Mouse (Mus musculus) forebrain, embryonic 14.5 days (tissue): ENCODE measurements around the gene Arg1. TPM values are rescaled to one million over a fixed set of nuclear protein-coding genes. Genes with fewer than 3 reads are reported as not detected.

Experiments
- ATAC-seq: fragments of 200-750 bp; cut with Nextera tagmentation; 2 replicates; pipeline ENCODE4 v1.8.0; 2017; ENCODE audit warnings: mild to moderate bottlenecking, moderate library complexity
- DNase-seq: peaks from one replicate; pipeline ENCODE4 v3.0.0-alpha.2; 2015; ENCODE audit warnings: low spot score
- H3K27ac ChIP-seq: fragments of 300-500 bp; sonication (generic); 2 replicates; pipeline ENCODE4 v1.5.1; 2014; ENCODE audit warnings: low read depth, mild to moderate bottlenecking, control low read depth, low read length, moderate library complexity
- H3K27me3 ChIP-seq: fragments of 300-500 bp; sonication (generic); replicated peaks from 2 replicates; pipeline ENCODE4 v1.6.1; 2014; ENCODE audit warnings: low read length, control low read depth, mixed read lengths; ENCODE audit not compliant: control insufficient read depth, insufficient read depth
- H3K36me3 ChIP-seq: fragments of 300-500 bp; sonication (generic); 2 replicates; pipeline ENCODE4 v1.6.1; 2014; ENCODE audit warnings: low read length, control low read depth; ENCODE audit not compliant: control insufficient read depth, insufficient read depth
- H3K4me1 ChIP-seq: fragments of 300-500 bp; sonication (generic); 2 replicates; pipeline ENCODE4 v1.6.1; 2014; ENCODE audit warnings: antibody characterized with exemption, low read length, control low read depth; ENCODE audit not compliant: control insufficient read depth, insufficient read depth
- H3K4me2 ChIP-seq: fragments of 300-500 bp; sonication (generic); 2 replicates; pipeline ENCODE4 v1.6.1; 2014; ENCODE audit warnings: mild to moderate bottlenecking, control low read depth, low read length
- H3K4me3 ChIP-seq: fragments of 300-500 bp; sonication (generic); 2 replicates; pipeline ENCODE4 v1.5.1; 2014; ENCODE audit warnings: low read depth, low read length, control low read depth
- H3K9ac ChIP-seq: fragments of 300-500 bp; sonication (generic); 2 replicates; pipeline ENCODE4 v1.6.1; 2014; ENCODE audit warnings: mild to moderate bottlenecking, low read length, control low read depth, moderate library complexity
- H3K9me3 ChIP-seq: fragments of 300-500 bp; sonication (generic); replicated peaks from 2 replicates; pipeline ENCODE4 v1.6.1; 2016; ENCODE audit warnings: low read length, control low read depth, mixed read lengths; ENCODE audit not compliant: control insufficient read depth
- WGBS: fragments of 180-500 bp; shearing (Covaris S2); extraction: QIAGEN DNeasy Blood & Tissue Kit; methylation state at CpG from one replicate; pipeline ENCODE4 v1.1.7; 2014; 5-methylcytosine and 5-hydroxymethylcytosine counted together
- polyA plus RNA-seq: library from polyadenylated mRNA; unstranded; fragments of >200 nt; fragmentation: Nextera tagmentation; extraction: Ambion mirVana; gene quantifications from 2 replicates; pipeline ENCODE4 v1.2.1, GENCODE M21; 2014

Arg1 gene
- polyA plus RNA-seq, 1 experiment from 2014 or later: 1.0 TPM

DNA sequence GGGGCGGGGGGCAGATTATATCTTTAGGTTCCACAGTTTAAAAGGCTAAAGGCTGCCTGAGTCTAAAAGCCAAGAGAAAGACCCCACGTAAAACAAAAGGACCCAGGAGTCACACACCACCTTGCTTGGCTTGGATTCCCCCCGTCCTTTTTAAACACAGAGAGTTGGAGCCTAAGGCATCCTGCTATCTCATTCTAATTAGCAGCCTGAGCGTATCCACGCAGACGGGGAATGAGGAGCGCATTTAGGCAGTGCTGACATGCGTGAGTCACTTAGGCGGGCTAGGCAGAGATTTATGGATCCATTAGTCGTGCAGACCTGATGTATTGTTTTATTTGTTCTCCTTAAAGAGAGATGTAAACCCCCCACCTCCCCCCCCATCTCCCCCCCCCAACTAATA lies 904 bp downstream of the Arg1 start:
- 52% methylated on average over 10 of the region's 10 CpGs for WGBS
- Histone ChIP-seq H3K27me3 (no peaks in the 10 kb centered on the region), H3K9me3 (no peaks in the 10 kb centered on the region)

DNA sequence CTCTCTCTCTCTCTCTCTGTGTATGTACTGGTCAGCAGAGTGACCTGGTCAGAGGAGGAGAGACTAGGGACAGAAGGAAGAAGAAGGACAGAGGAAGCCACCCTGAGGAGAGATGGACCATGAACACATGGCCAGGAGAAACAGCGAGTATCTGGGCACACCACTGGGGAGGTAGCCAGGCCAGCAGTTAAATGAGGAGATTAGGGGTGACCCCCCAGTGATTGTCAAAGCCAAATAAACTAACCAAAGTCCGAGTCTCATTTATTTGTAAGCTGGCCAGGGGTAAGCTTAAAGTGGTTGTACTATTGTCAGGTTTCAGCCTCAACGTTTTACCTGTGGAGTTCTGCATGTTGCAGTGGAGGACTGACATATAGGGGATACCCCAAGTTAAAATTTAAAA lies 3.0 kb downstream of the Arg1 start:
- Histone ChIP-seq H3K9ac (no peak overlapping the region), H3K27me3 (no peaks in the 10 kb centered on the region), H3K4me3 (no peak overlapping the region), H3K36me3 (no peaks in the 10 kb centered on the region), H3K4me1 (no peaks in the 10 kb centered on the region), H3K4me2 (no peak overlapping the region), H3K27ac (no peak overlapping the region), H3K9me3 (no peaks in the 10 kb centered on the region)
- WGBS: 60% methylated on average over 3 of the region's 3 CpGs
- DNase-seq (no peak), ATAC-seq (no peak)

More for the DNA sequence above, 904 bp downstream of the Arg1 start:
- H3K36me3 ChIP-seq: no peaks in the 10 kb centered on the region
- no peak overlapping the region for H3K27ac ChIP-seq
- no peaks in the 10 kb centered on the region for H3K4me1 ChIP-seq
- no peak overlapping the region for H3K4me2 ChIP-seq
- H3K9ac ChIP-seq: no peak overlapping the region
- H3K4me3 ChIP-seq: no peak overlapping the region
- ATAC-seq (peak; percentile 57; the same call in 1 of the 2 replicates), DNase-seq (peak; percentile 28)

DNA sequence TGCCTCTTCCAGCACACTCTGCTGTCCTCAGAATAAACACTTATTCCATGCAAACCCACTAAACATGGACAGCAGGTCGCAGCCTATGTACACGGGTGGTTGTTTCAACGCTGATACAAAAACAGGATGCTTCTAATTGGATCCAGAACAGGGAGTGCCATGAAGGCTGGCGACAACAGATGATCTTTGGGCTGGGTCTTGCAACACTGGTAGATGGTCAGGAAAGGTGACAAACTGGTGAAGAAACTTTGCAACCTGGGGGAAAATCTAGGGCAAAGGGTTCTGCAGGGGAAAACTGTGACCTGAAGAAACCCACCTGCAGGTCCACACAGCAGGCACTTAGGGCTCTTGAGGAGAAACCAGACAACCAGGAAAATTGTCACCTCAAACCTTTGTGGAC lies 4.3 kb downstream of the Arg1 start:
- Histone ChIP-seq H3K4me3 (no peak overlapping the region), H3K9ac (no peak overlapping the region), H3K9me3 (no peaks in the 10 kb centered on the region), H3K4me1 (no peaks in the 10 kb centered on the region), H3K36me3 (no peaks in the 10 kb centered on the region; the same call in 1 of the 2 replicates), H3K27ac (no peak overlapping the region), H3K27me3 (no peaks in the 10 kb centered on the region), H3K4me2 (no peak overlapping the region)
- no peak for ATAC-seq
- no peak for DNase-seq
- WGBS: 88% methylated on average over 4 of the region's 4 CpGs

DNA sequence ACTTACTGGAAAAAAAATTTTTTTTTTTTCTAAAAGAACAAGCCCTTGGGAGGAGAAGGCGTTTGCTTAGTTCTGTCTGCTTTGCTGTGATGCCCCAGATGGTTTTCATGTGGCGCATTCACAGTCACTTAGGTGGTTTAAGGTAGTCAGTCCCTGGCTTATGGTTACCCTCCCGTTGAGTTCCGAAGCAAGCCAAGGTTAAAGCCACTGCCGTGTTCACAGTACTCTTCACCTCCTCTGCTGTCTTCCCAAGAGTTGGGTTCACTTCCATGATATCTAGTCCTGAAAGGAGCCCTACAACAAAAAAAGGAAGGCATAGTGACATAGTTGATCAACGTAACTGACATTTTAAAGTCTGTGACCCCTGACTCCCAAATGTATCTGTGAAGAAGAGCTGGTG lies 11.8 kb downstream of the Arg1 start:
- Histone ChIP-seq H3K9me3 (no peaks in the 10 kb centered on the region), H3K27ac (no peak overlapping the region), H3K4me2 (no peak overlapping the region), H3K36me3 (peaks cover 48% of the 10 kb centered on the region), H3K4me3 (no peak overlapping the region), H3K4me1 (no peaks in the 10 kb centered on the region), H3K9ac (no peak overlapping the region), H3K27me3 (no peaks in the 10 kb centered on the region)
- 91% methylated on average over 6 of the region's 6 CpGs for WGBS
- DNase-seq: no peak
- ATAC-seq: no peak

DNA sequence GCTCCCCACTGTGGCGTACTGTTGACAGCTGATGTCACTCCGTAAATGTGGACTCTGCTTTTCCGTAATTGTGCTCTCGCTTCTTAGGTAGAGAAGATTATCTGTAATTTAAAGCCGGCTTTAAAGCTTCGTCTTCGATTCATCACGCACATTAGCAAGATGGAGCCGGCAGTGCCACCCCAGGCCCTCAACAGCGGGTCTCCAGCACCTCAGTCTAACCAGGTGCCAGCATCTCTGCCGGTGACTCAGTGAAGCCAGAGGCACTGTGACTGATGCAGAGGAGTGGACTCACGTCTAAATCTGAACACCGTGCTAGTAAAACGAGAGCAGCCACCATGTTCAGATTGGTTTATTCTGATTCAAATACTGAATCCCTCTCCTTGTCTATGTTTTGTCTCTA lies 14.7 kb downstream of the Arg1 start:
- no peak for ATAC-seq
- DNase-seq: no peak

GRCm38 (mm10) chr10:24911199-24911598 lies 16.1 kb downstream of the Arg1 start:
- Histone ChIP-seq H3K4me2 (no peak overlapping the region), H3K4me3 (no peak overlapping the region), H3K36me3 (peaks cover 86% of the 10 kb centered on the region), H3K27me3 (no peaks in the 10 kb centered on the region), H3K9me3 (no peaks in the 10 kb centered on the region), H3K27ac (no peak overlapping the region), H3K4me1 (no peaks in the 10 kb centered on the region), H3K9ac (no peak overlapping the region)
- no peak for ATAC-seq
- no peak for DNase-seq
- 95% methylated on average over 8 of the region's 8 CpGs for WGBS

More for the DNA sequence above, 14.7 kb downstream of the Arg1 start:
- 96% methylated on average over 14 of the region's 14 CpGs for WGBS
- no peaks in the 10 kb centered on the region for H3K9me3 ChIP-seq
- H3K4me1 ChIP-seq: no peaks in the 10 kb centered on the region
- no peak overlapping the region for H3K27ac ChIP-seq
- H3K36me3 ChIP-seq: peaks cover 77% of the 10 kb centered on the region
- H3K27me3 ChIP-seq: no peaks in the 10 kb centered on the region
- H3K4me2 ChIP-seq: no peak overlapping the region
- H3K9ac ChIP-seq: no peak overlapping the region
- H3K4me3 ChIP-seq: no peak overlapping the region

DNA sequence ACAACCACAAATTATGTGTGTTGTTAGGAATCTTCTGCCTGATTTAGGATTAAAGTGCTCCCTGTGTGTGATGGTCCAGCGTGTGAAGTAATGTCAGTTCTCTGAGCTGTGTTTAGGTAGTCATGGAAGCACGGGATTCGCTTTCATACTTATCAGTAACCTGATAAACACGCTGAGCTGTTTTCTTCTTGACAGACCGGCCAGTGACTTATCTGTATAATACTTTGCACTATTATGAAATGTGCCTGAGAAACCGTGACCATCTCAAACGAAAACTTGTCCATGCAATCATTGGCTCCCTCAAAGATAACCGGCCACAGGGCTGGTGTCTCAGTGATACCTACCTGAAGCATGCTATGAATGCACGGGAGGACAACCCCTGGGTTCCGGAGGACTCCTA lies 21.7 kb downstream of the Arg1 start:
- Histone ChIP-seq H3K9ac (no peak overlapping the region), H3K4me1 (no peaks in the 10 kb centered on the region), H3K36me3 (peaks cover 95% of the 10 kb centered on the region), H3K4me3 (no peak overlapping the region), H3K27ac (no peak overlapping the region), H3K27me3 (no peaks in the 10 kb centered on the region), H3K4me2 (no peak overlapping the region), H3K9me3 (no peaks in the 10 kb centered on the region)
- WGBS: 91% methylated on average over 10 of the region's 10 CpGs
- ATAC-seq (no peak), DNase-seq (no peak)

GRCm38 (mm10) chr10:24895927-24896326 lies 31.4 kb downstream of the Arg1 start:
- H3K4me3 ChIP-seq: no peak overlapping the region
- no peaks in the 10 kb centered on the region for H3K9me3 ChIP-seq
- no peak overlapping the region for H3K4me2 ChIP-seq
- peaks cover 86% of the 10 kb centered on the region for H3K36me3 ChIP-seq
- DNase-seq: no peak
- no peaks in the 10 kb centered on the region for H3K4me1 ChIP-seq
- no peak for ATAC-seq
- 87% methylated on average over 8 of the region's 8 CpGs for WGBS
- no peak overlapping the region for H3K9ac ChIP-seq
- H3K27ac ChIP-seq: no peak overlapping the region
- no peaks in the 10 kb centered on the region for H3K27me3 ChIP-seq

DNA sequence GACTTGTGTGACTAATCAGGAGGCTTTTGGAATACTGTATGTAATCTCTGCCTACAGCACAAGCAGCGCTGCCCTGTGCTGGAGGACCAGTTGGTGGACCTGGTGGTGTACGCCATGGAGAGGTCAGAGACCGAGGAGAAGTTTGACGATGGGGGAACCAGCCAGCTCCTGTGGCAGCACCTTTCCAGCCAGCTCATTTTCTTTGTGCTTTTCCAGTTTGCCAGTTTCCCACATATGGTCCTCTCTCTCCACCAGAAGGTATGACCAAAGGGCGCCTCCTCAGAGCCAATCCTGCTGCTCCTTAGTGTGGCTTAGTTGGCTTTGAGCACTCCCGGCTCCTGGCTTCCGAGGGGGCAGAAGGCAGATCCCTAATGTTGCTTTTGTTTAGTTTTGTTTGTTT lies 38.9 kb downstream of the Arg1 start:
- Histone ChIP-seq H3K4me1 (no peaks in the 10 kb centered on the region), H3K4me2 (no peak overlapping the region), H3K27me3 (no peaks in the 10 kb centered on the region), H3K36me3 (peaks cover 83% of the 10 kb centered on the region), H3K4me3 (no peak overlapping the region), H3K9ac (no peak overlapping the region), H3K9me3 (no peaks in the 10 kb centered on the region), H3K27ac (no peak overlapping the region)
- no peak for ATAC-seq
- 94% methylated on average over 7 of the region's 7 CpGs for WGBS
- no peak for DNase-seq
